Mouse (Mus musculus): ENCODE data around the gene Ahcyl1. TPM values are rescaled to one million over a fixed set of nuclear protein-coding genes. Genes with fewer than 3 reads are reported as not detected.

The Ahcyl1 gene
- polyA plus RNA-seq, 1 experiment: 14.6 TPM

- TF ChIP-seq GATA1 (IDR thresholded peaks at IDR 0.05; ENCODE audit: low read length): no peak
Measured at GRCm38 (mm10) chr3:107617800-107618199, 78.6 kb downstream of the Ahcyl1 start.

Other genes starting within 250 kb of the Ahcyl1 start
- gene Kcnc4, start 237.0 kb downstream of the Ahcyl1 start, polyA plus RNA-seq (2012): not detected in 2 replicates
- not detected in 2 replicates for gene Slc6a17, start 178.5 kb downstream of the Ahcyl1 start, polyA plus RNA-seq (2012)
- not detected in 2 replicates for gene Ubl4b, start 141.5 kb downstream of the Ahcyl1 start, polyA plus RNA-seq (2012)
- gene Alx3, start 101.5 kb downstream of the Ahcyl1 start, polyA plus RNA-seq (2012): not detected in 2 replicates
- gene Gm10961, start 65.2 kb downstream of the Ahcyl1 start, polyA plus RNA-seq (2012): not detected in 2 replicates
- gene Strip1, start 64.9 kb downstream of the Ahcyl1 start, polyA plus RNA-seq (2012): 18.3 and 20.0 TPM in 2 replicates
- not detected in 2 replicates for gene Csf1, start 63.9 kb upstream of the Ahcyl1 start, polyA plus RNA-seq (2012)
- not detected in 2 replicates for gene Eps8l3, start 180.7 kb upstream of the Ahcyl1 start, polyA plus RNA-seq (2012)
- not detected in 2 replicates for gene Gstm5, start 199.3 kb upstream of the Ahcyl1 start, polyA plus RNA-seq (2012)
- gene Gstm7, start 235.3 kb upstream of the Ahcyl1 start, polyA plus RNA-seq (2012): not detected in 2 replicates
- gene Gstm6, start 247.2 kb upstream of the Ahcyl1 start, polyA plus RNA-seq (2012): not detected in 2 replicates

Data from G1E-ER4 (cell line).